Mouse (Mus musculus) liver, adult 2 months (tissue): ENCODE data around the gene A430033K04Rik. TPM values are rescaled to one million over a fixed set of nuclear protein-coding genes. Genes with fewer than 3 reads are reported as not detected.

Experiments used
- DNase-seq: peaks from one replicate; pipeline ENCODE4 v3.0.0-alpha.2; 2011; ENCODE audit warnings: low read depth, low spot score; ENCODE audit errors: extremely low read depth
- H3K27ac ChIP-seq: fragments of 200-500 bp; replicated peaks from 2 replicates; pipeline ENCODE4 v1.5.1; 2012; ENCODE audit warnings: low read depth, mild to moderate bottlenecking, control low read depth, inconsistent platforms, low read length; ENCODE audit not compliant: insufficient read depth
- H3K27me3 ChIP-seq: fragments of 200-500 bp; 2 replicates; pipeline ENCODE4 v1.6.1; 2012; ENCODE audit warnings: mild to moderate bottlenecking, moderate library complexity, low read length, inconsistent platforms; ENCODE audit not compliant: control insufficient read depth, insufficient read depth
- H3K36me3 ChIP-seq: fragments of 200-500 bp; 2 replicates; pipeline ENCODE4 v1.6.1; 2012; ENCODE audit warnings: low read length, inconsistent platforms; ENCODE audit not compliant: control insufficient read depth, insufficient read depth
- H3K4me1 ChIP-seq: fragments of 200-500 bp; 2 replicates; pipeline ENCODE4 v1.6.1; 2011; ENCODE audit warnings: low read length; ENCODE audit not compliant: control insufficient read depth, insufficient read depth
- H3K4me3 ChIP-seq: fragments of 200-500 bp; 2 replicates; pipeline ENCODE4 v1.5.1; 2011; ENCODE audit warnings: low read depth, mild to moderate bottlenecking, control low read depth, low read length, moderate library complexity; ENCODE audit not compliant: insufficient read depth
- H3K79me2 ChIP-seq: fragments of 200-500 bp; 2 replicates; pipeline ENCODE4 v1.6.1; 2012; ENCODE audit warnings: inconsistent platforms, mild to moderate bottlenecking, low read length, moderate library complexity; ENCODE audit not compliant: control insufficient read depth, insufficient read depth
- H3K9ac ChIP-seq: fragments of 200-500 bp; 2 replicates; pipeline ENCODE4 v1.6.1; 2012; ENCODE audit warnings: low read depth, mild to moderate bottlenecking, control low read depth, inconsistent platforms, low read length
- CTCF ChIP-seq: fragments of 200-500 bp; IDR thresholded peaks from 2 replicates; pipeline ENCODE4 v1.5.1; 2011; ENCODE audit warnings: low read depth, low read length, control low read depth
- POLR2A ChIP-seq: fragments of 200-500 bp; IDR thresholded peaks from 2 replicates; pipeline ENCODE4 v1.6.1; 2011; ENCODE audit warnings: low read length, control low read depth; ENCODE audit not compliant: insufficient read depth; ENCODE audit errors: extremely low read depth
- WGBS: fragments of 180-500 bp; shearing (Covaris S2); methylation state at CpG from one replicate; pipeline ENCODE4 v1.1.7; 2018; 5-methylcytosine and 5-hydroxymethylcytosine counted together
- polyA plus RNA-seq: library from polyadenylated mRNA; depleted of rRNA; stranded (reverse); fragments of >200 nt; gene quantifications from 2 replicates; pipeline ENCODE4 v1.2.3, GENCODE M21; 2012; rRNA removed
- total RNA-seq: library from RNA; depleted of rRNA; stranded (reverse); fragments of >200 nt; gene quantifications from 2 replicates; pipeline ENCODE4 v1.2.3, GENCODE M21; 2014; rRNA removed

The A430033K04Rik gene
- total RNA-seq = 6.3 and 7.2 TPM in 2 replicates
- polyA plus RNA-seq = 0.99 and 1.4 TPM in 2 replicates

DNA sequence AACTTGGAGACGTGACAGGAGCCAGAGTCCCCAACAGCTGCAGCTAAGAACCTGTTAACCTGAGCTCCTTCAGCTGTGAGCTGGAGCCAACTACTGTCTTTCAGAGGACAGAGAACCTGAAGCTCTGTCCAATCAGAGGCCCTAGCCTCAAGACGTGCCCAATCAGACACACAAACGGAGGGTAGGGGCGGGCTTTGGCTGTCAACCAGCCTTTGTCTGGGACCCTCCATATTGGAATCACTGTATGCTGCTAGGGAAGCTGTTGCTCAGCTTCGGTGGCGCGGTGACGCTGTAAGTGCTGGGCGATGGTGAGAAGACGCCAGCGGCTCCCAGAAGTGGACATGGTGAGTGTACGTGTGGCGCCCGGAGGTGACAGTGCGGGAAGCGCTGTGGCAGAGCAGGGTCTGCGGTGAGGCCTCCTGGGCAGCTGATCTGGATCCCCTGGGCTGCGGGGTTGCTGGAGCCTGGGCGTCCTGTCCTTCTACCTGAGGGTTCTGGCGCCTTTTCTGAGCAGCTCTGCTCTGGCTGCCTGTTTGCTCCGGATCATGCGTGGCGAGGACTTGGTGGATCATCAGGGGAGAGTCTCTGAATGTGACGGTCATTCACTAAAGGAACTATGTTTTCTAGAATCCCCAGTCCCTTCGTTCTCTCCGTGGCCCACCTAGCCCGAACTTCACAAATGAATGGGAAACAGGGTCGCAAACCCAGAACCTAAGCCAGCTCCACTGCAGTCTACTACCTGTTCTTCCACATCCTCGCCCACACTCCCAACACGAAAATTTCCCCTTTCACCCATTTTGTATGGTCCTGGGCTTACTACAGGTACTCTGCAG, at the start of gene A430033K04Rik:
A430033K04Rik (plus strand) TSS at position 215 of the 833 bp plus-strand sequence.
- peak within 1 kb of the TSS; percentile 88 for H3K4me3 ChIP-seq
- no peaks in the 10 kb centered on the region for H3K36me3 ChIP-seq
- WGBS = under 1% methylated on average over 30 of the region's 30 CpGs
- no peaks in the 10 kb centered on the region for H3K27me3 ChIP-seq
- peak within 1 kb of the TSS; percentile 85 for H3K9ac ChIP-seq
- H3K79me2 ChIP-seq = peaks cover 19% of the 10 kb centered on the region
- peaks cover 8% of the 10 kb centered on the region for H3K4me1 ChIP-seq
- DNase-seq = peak; percentile 88
- peak within 1 kb of the TSS; percentile 59 for H3K27ac ChIP-seq
- no peak for TF ChIP-seq CTCF
- 0 out of 2 replicates have a peak, but pooled peaks have one; percentile 44 for TF ChIP-seq POLR2A

- peak; percentile 12 for DNase-seq
- no peak overlapping the region for H3K4me3 ChIP-seq
- no peaks in the 10 kb centered on the region for H3K27me3 ChIP-seq
- 87% methylated on average over 6 of the region's 6 CpGs for WGBS
- TF ChIP-seq CTCF (no peak), POLR2A (no peak)
- H3K4me1 ChIP-seq = no peaks in the 10 kb centered on the region
- no peak overlapping the region for H3K27ac ChIP-seq
- no peak overlapping the region for H3K9ac ChIP-seq
- H3K36me3 ChIP-seq = no peaks in the 10 kb centered on the region
- H3K79me2 ChIP-seq = no peaks in the 10 kb centered on the region
Observed at GRCm38 (mm10) chr5:138587396-138587795, 35.3 kb upstream of the A430033K04Rik start.

- H3K4me1 ChIP-seq = peaks cover 3% of the 10 kb centered on the region; the same call in 1 of the 2 replicates
- peaks cover 37% of the 10 kb centered on the region for H3K36me3 ChIP-seq
- no peak overlapping the region for H3K9ac ChIP-seq
- TF ChIP-seq POLR2A (no peak), CTCF (peak; percentile 29; the same call in 1 of the 2 replicates)
- H3K79me2 ChIP-seq = peaks cover 7% of the 10 kb centered on the region
- WGBS = 96% methylated on average over 1 of the region's 1 CpGs
- H3K27ac ChIP-seq = no peak overlapping the region
- H3K27me3 ChIP-seq = no peaks in the 10 kb centered on the region
- DNase-seq = no peak
- H3K4me3 ChIP-seq = peak overlapping the region; percentile 39; the same call in 1 of the 2 replicates
Observed at GRCm38 (mm10) chr5:138618353-138618752, 4.3 kb upstream of the A430033K04Rik start.

DNA sequence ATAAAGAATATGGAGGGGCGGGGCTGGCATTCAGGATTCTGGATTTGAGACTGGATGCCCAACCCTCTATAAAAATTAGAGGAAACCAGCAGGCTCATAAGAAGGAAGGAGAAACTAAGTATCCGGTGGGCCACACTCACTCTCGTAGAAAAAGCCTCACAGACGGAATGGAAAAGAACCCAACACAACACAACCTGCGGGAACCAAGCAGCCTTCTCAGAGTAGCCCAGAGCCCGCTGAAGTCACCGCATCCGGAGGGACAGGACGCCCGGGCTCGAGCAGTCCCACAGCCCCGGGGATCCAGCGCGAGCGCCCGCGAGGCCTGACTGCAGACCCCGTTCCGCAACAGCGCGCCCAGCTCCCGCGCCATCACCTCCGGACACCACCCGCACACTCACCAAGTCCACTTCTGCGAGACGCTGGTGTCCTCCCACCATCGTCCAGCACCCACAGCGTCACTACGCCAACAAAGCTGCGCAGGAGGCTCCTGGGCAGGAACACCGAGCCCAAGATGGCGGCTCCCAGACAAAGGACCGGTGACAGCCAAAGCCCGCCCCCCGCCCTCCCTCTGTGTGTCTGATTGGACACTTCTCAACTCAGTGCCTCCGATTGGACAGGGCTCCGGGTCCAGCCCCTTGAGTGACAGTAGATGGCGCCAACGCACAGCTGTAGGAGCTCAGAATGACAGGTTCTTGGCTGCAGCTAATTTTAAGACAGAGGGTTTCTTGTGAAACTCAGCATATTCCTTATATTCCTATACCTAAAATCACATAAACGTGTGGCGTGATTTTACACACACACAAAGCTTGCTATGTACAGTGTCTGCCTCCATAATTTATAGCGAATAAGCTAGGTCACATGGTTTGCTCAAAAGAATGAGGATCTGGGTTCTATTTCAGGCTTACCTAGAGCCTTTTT, 3.2 kb upstream of the A430033K04Rik start, which contains the start of gene Zfp68:
Zfp68 (minus strand) TSS at position 551 of the 918 bp plus-strand sequence.
- H3K4me3 ChIP-seq = peak within 1 kb of the TSS; percentile 67
- H3K4me1 ChIP-seq = peaks cover 8% of the 10 kb centered on the region
- H3K9ac ChIP-seq = peak within 1 kb of the TSS; percentile 84
- WGBS = under 1% methylated on average over 43 of the region's 43 CpGs
- H3K79me2 ChIP-seq = peaks cover 14% of the 10 kb centered on the region
- H3K27ac ChIP-seq = peak within 1 kb of the TSS; percentile 42
- H3K27me3 ChIP-seq = no peaks in the 10 kb centered on the region
- peaks cover 26% of the 10 kb centered on the region for H3K36me3 ChIP-seq
- TF ChIP-seq CTCF = peak; percentile 60
- peak; percentile 90 for TF ChIP-seq POLR2A
- DNase-seq = peak; percentile 93

GRCm38 (mm10) chr5:138620836-138621235, 1.8 kb upstream of the A430033K04Rik start:
- H3K79me2 ChIP-seq = peaks cover 20% of the 10 kb centered on the region
- no peak overlapping the region for H3K9ac ChIP-seq
- H3K4me3 ChIP-seq = no peak overlapping the region
- 89% methylated on average over 5 of the region's 5 CpGs for WGBS
- H3K4me1 ChIP-seq = peaks cover 8% of the 10 kb centered on the region
- peaks cover 15% of the 10 kb centered on the region for H3K36me3 ChIP-seq
- TF ChIP-seq POLR2A = no peak
- no peak for TF ChIP-seq CTCF
- H3K27me3 ChIP-seq = no peaks in the 10 kb centered on the region
- H3K27ac ChIP-seq = no peak overlapping the region
- DNase-seq = no peak
